Mouse (Mus musculus) heart, postnatal 10 days (tissue): ENCODE data around the gene Rp9. TPM values are rescaled to one million over a fixed set of nuclear protein-coding genes. Genes with fewer than 3 reads are reported as not detected.
"Not testable (repeated sequence)": the region's sequence is repeated elsewhere in the genome, so short reads cannot be mapped to it uniquely, and the experiment has no call there.

Experiments used
- DNase-seq, 2 experiments: peaks; one replicate each; pipeline ENCODE4 v3.0.0; 2021
- intact Hi-C: fragments of 180-260 bp; cut with DNase I; formaldehyde crosslinking; loops from one replicate; pipeline ENCODE4 v1.15.1; 2025
- total RNA-seq, 2 experiments: library from RNA; stranded (reverse); gene quantifications; 2 replicates each; pipeline ENCODE4 v1.2.3; 2021

Rp9 gene
- total RNA-seq, 2 experiments from 2014 or later: 45.4 to 45.7 TPM

DNA sequence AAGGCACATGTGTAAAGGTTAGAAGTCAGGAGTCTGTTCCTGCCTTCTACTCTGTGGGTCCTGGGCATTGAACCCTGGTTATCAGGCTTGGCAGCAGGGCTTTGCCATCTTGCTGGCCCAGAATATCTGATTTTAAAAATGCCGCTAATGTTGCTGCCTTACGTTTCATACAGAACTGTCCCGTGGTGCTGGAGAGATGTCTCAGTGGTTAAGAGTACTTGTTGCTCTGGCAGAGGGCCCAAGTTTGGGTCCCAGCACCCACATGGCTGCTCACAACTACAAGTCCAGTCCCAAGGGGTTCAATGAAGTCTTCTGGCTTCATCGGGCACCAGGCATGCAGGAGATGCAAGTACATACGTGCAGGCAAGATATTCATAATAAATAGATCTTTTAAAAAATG, 3.3 kb downstream of the Rp9 start:
- DNase-seq: no peak
- intact Hi-C loops: no loop called here

DNA sequence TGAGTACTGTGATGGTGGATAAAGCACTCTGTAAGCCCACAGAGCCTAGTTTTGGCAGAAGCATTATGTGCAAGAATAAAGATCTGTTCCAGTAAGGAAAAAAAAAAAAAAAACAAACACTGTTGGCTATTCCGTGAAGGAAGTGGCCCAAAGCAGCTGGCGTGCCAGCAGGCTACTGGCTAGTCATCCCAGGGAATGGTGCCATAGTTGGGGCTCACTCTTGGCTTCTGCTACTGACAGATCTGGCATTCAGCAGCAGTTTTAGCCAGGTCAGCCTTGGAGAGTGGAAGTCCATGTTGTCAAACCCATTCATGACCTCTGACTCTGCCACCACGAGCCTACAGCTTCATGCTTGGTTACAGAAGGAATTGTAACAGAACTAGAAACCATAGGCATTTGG, 7.6 kb downstream of the Rp9 start:
- DNase-seq: peak; percentile 20 to 28
- intact Hi-C loops: no loop called here

- intact Hi-C loops: no loop called here
- peak in 1 of 2 experiments; percentile 19 for DNase-seq
These were observed 12.3 kb downstream of the Rp9 start for GRCm38 (mm10) chr9:22457142-22457835.

DNA sequence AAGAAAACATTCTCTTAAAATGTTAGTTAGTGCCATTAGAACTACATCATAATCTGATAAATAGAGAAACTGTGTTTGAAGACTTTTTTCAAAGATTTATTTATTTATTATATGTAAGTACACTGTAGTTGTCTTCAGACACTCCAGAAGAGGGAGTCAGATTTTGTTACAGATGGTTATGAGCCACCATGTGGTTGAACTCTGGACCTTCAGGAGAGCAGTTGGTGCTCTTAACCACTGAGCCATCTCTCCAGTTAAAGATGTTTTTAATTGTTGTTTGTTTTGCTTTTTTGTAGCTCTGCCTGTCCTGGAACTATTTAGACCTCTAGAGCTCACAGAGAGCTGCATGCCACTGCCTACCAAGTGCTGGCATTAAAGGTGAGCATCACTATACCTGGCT, 14.5 kb downstream of the Rp9 start:
- intact Hi-C loops: no loop called here
- DNase-seq: no peak

GRCm38 (mm10) chr9:22453990-22454389, 15.6 kb downstream of the Rp9 start, which contains the start of gene Gm17545:
Gene Gm17545, plus strand, starts transcription at chr9:22454290.
- DNase-seq, intact Hi-C loops: not testable (repeated sequence)

DNA sequence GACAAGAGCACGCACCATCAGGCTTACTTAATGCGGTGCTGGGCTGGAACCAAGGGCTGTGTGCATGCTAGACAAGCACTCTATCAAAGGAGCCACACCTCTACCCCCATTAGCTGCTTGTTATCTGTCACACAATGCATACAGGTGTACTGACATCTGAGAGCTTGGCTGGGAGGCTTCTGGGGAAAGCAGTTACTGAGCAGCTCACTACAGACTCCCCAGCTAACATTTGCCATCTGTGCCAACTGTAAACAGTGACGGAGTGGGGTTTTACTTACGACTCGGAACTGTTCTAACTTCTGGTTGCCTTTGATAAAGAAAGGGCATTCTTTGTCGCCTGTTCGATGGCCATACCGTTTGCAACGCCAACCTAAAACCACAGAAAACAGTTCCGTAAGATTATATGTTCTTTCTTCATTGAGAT, 16.0 kb downstream of the Rp9 start:
- DNase-seq: no peak
- intact Hi-C loops: no loop called here

- DNase-seq: no peak
- intact Hi-C loops: no loop called here
These were observed 16.8 kb downstream of the Rp9 start for GRCm38 (mm10) chr9:22452697-22453096.

GRCm38 (mm10) chr9:22449209-22449608, 20.3 kb downstream of the Rp9 start:
- DNase-seq: no peak
- intact Hi-C loops: no loop called here

GRCm38 (mm10) chr9:22448420-22448819, 21.1 kb downstream of the Rp9 start:
- DNase-seq: no peak
- intact Hi-C loops: no loop called here

DNA sequence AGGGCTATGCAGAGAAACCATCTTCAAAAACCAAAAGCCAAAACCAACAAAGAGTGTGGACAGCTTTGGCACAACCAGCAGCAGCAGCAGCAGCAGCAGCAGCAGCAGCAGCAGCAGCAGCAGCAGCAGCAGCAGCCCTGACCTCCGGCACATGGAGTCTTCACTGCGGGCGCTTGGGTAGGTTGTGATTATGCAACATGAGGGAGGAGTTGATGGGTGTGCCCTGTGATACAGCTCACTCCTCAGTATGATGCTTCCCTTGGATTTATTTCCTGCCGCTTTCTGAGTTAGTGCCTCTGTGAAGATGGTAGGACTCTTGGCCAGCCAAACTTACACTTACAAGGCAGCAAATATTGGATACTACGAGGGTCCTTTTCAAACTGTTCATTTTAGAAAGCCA, 22.3 kb downstream of the Rp9 start:
- intact Hi-C loops: no loop called here

GRCm38 (mm10) chr9:22445123-22445522, 24.4 kb downstream of the Rp9 start:
- no peak for DNase-seq
- intact Hi-C loops: no loop called here

More for the DNA sequence above, 22.3 kb downstream of the Rp9 start:
- no peak for DNase-seq

- no peak for DNase-seq
- intact Hi-C loops: no loop called here
These were observed 26.4 kb downstream of the Rp9 start for GRCm38 (mm10) chr9:22443157-22443556.

DNA sequence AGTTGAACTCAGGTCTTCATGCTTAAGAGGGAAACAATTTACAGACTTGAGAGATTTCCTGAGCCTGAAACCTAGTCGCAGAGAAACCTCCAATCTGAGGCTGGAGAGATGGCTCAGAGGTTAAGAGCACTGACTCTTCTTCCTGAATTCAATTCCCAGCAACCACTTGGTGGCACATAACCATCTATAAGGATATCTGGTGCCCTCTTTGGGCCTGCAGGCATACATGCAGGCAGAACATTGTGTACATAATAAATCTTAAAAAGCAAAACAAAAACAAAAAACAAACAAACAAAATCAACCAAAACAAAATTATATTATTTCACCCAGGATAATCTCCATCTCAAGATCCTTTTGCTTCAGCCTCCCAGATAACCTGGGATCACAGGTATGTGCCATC, 30.7 kb downstream of the Rp9 start:
- intact Hi-C loops: no loop called here
- no peak for DNase-seq

GRCm38 (mm10) chr9:22434101-22434500, 35.4 kb downstream of the Rp9 start:
- intact Hi-C loops: no loop called here
- no peak for DNase-seq

- intact Hi-C loops: no loop called here
- no peak for DNase-seq
These were observed 36.3 kb downstream of the Rp9 start for GRCm38 (mm10) chr9:22433221-22433620.

- intact Hi-C loops: no loop called here
- no peak for DNase-seq
These were observed 39.2 kb downstream of the Rp9 start for GRCm38 (mm10) chr9:22430315-22430840.

GRCm38 (mm10) chr9:22429533-22430241, 39.9 kb downstream of the Rp9 start:
- no peak for DNase-seq
- intact Hi-C loops: no loop called here

GRCm38 (mm10) chr9:22428666-22429410, 40.7 kb downstream of the Rp9 start:
- intact Hi-C loops: no loop called here
- no peak for DNase-seq

- no peak for DNase-seq
- intact Hi-C loops: no loop called here
These were observed 41.4 kb downstream of the Rp9 start for GRCm38 (mm10) chr9:22428028-22428665.

- DNase-seq: no peak
- intact Hi-C loops: no loop called here
These were observed 44.8 kb downstream of the Rp9 start for GRCm38 (mm10) chr9:22424719-22425118.

GRCm38 (mm10) chr9:22424196-22424595, 45.3 kb downstream of the Rp9 start:
- DNase-seq: no peak
- intact Hi-C loops: no loop called here
